7 mouse cellular contexts compared by ENCODE assay signal in genomic region chr5:72647418-72647907, GRCm38 (mm10). TPM values are rescaled to one million over a fixed set of nuclear protein-coding genes. Genes with fewer than 3 reads are reported as not detected.
DNase-seq lines count a peak whose midpoint lies in the region; ATAC-seq and TF ChIP-seq lines count a peak whose summit lies in the region.

Nipal1 (plus strand) TSS chr5:72647795.

- no peak for TF ChIP-seq CTCF in ES-Bruce4 (IDR thresholded peaks at IDR 0.05; ENCODE audit: low read depth, low read length)
- peak; percentile 31 for TF ChIP-seq CTCF in midbrain, postnatal 0 days (IDR thresholded peaks at IDR 0.05)

- no peaks in the 10 kb centered on the region for H3K9me3 ChIP-seq in ES-Bruce4 (replicated peaks; ENCODE audit: control insufficient read depth, insufficient read depth, low read length, poor library complexity, severe bottlenecking)
- no peaks in the 10 kb centered on the region for H3K9me3 ChIP-seq in forebrain, embryonic 12.5 days
- H3K9me3 ChIP-seq in hindbrain, embryonic 13.5 days = no peaks in the 10 kb centered on the region
- H3K9me3 ChIP-seq in midbrain, postnatal 0 days (ENCODE audit: low read length) = no peaks in the 10 kb centered on the region

- ATAC-seq in forebrain, embryonic 12.5 days (ENCODE audit: low FRiP score) = peak; percentile 95
- peak; percentile 94 for ATAC-seq in hindbrain, embryonic 13.5 days (ENCODE audit: low FRiP score)
- ATAC-seq in midbrain, postnatal 0 days (ENCODE audit: low FRiP score) = peak; percentile 87

- TF ChIP-seq POLR2A in ES-Bruce4 (IDR thresholded peaks at IDR 0.05; ENCODE audit: insufficient read depth, low read length) = no peak

- H3K4me3 ChIP-seq in ES-Bruce4 (ENCODE audit: low read depth, low read length) = peak within 1 kb of the TSS; percentile 72
- peak within 1 kb of the TSS; percentile 48 for H3K4me3 ChIP-seq in forebrain, embryonic 12.5 days (replicated peaks)
- peak within 1 kb of the TSS; percentile 51 for H3K4me3 ChIP-seq in hindbrain, embryonic 13.5 days
- peak within 1 kb of the TSS; percentile 45 for H3K4me3 ChIP-seq in midbrain, postnatal 0 days (ENCODE audit: low read depth, low read length)

- H3K4me2 ChIP-seq in forebrain, embryonic 12.5 days = peak within 1 kb of the TSS; percentile 94
- peak within 1 kb of the TSS; percentile 95 for H3K4me2 ChIP-seq in hindbrain, embryonic 13.5 days
- peak within 1 kb of the TSS; percentile 84 for H3K4me2 ChIP-seq in midbrain, postnatal 0 days (ENCODE audit: low read depth, low read length, poor library complexity, severe bottlenecking)

- WGBS in forebrain, embryonic 12.5 days = under 1% methylated on average over 25 of the region's 25 CpGs
- 1% methylated on average over 25 of the region's 25 CpGs for WGBS in hindbrain, embryonic 13.5 days
- WGBS in midbrain, postnatal 0 days = 0% methylated on average over 25 of the region's 25 CpGs

- DNase-seq in adrenal gland, postnatal 10 days = peak; percentile 78
- peak; percentile 78 for DNase-seq in liver
- peak; percentile 54 for DNase-seq in midbrain, postnatal 0 days (ENCODE audit: low spot score)
- peak; percentile 31 to 40 for DNase-seq in spleen, postnatal 14 days (ENCODE audit: low spot score in 2 of 2)

- H3K27ac ChIP-seq in ES-Bruce4 (ENCODE audit: insufficient read depth, low read length) = no peak within 1 kb of the TSS
- no peak within 1 kb of the TSS for H3K27ac ChIP-seq in forebrain, embryonic 12.5 days
- no peak within 1 kb of the TSS for H3K27ac ChIP-seq in hindbrain, embryonic 13.5 days
- H3K27ac ChIP-seq in midbrain, postnatal 0 days (ENCODE audit: low read depth, low read length) = no peak within 1 kb of the TSS

- no peak within 1 kb of the TSS; the same call in 1 of the 2 replicates for H3K9ac ChIP-seq in ES-Bruce4 (ENCODE audit: low read depth, poor library complexity, severe bottlenecking)
- peak within 1 kb of the TSS; percentile 47 for H3K9ac ChIP-seq in forebrain, embryonic 12.5 days
- H3K9ac ChIP-seq in hindbrain, embryonic 13.5 days = peak within 1 kb of the TSS; percentile 65
- H3K9ac ChIP-seq in midbrain, postnatal 0 days (replicated peaks; ENCODE audit: low read length, poor library complexity, severe bottlenecking) = peak within 1 kb of the TSS; percentile 46; the same call in 1 of the 2 replicates

- no peaks in the 10 kb centered on the region for H3K4me1 ChIP-seq in ES-Bruce4 (ENCODE audit: control insufficient read depth, insufficient read depth, low read length)
- H3K4me1 ChIP-seq in forebrain, embryonic 12.5 days = peaks cover 11% of the 10 kb centered on the region
- peaks cover 16% of the 10 kb centered on the region for H3K4me1 ChIP-seq in hindbrain, embryonic 13.5 days (replicated peaks)
- H3K4me1 ChIP-seq in midbrain, postnatal 0 days (ENCODE audit: insufficient read depth, low read length) = no peaks in the 10 kb centered on the region

- no peaks in the 10 kb centered on the region for H3K27me3 ChIP-seq in ES-Bruce4 (ENCODE audit: control insufficient read depth, insufficient read depth, low read length, poor library complexity, severe bottlenecking)
- H3K27me3 ChIP-seq in forebrain, embryonic 12.5 days = peaks cover 44% of the 10 kb centered on the region
- peaks cover 50% of the 10 kb centered on the region for H3K27me3 ChIP-seq in hindbrain, embryonic 13.5 days
- H3K27me3 ChIP-seq in midbrain, postnatal 0 days (ENCODE audit: insufficient read depth, low read length) = peaks cover 13% of the 10 kb centered on the region; the same call in 1 of the 2 replicates

- H3K36me3 ChIP-seq in ES-Bruce4 (ENCODE audit: control insufficient read depth, insufficient read depth, low read length, poor library complexity, severe bottlenecking) = no peaks in the 10 kb centered on the region
- H3K36me3 ChIP-seq in forebrain, embryonic 12.5 days (replicated peaks) = no peaks in the 10 kb centered on the region
- no peaks in the 10 kb centered on the region for H3K36me3 ChIP-seq in hindbrain, embryonic 13.5 days
- no peaks in the 10 kb centered on the region for H3K36me3 ChIP-seq in midbrain, postnatal 0 days (ENCODE audit: insufficient read depth, low read length)

- TF ChIP-seq EP300 in ES-Bruce4 (IDR thresholded peaks at IDR 0.05; ENCODE audit: insufficient read depth, low read depth, low read length) = no peak

RNA-seq across cellular contexts. Expression of gene Nipal1, which starts in this region (rescaled TPM):
- polyA plus RNA-seq in ES-Bruce4 (2011; ENCODE audit: insufficient read depth, insufficient read length, low read depth, missing spikeins) = 0.52 and 0.93 TPM in 2 replicates
- 10 to 100 TPM in 1 of 2 experiments, 1 to 10 TPM in 1; 6.0 to 14.8 TPM for total RNA-seq in adrenal gland, postnatal 10 days (2021)
- 0.49 and 0.56 TPM in 2 replicates for polyA plus RNA-seq in forebrain, embryonic 12.5 days (2016; fragmentation: Nextera tagmentation; extraction: Ambion mirVana)
- polyA plus RNA-seq in hindbrain, embryonic 13.5 days (2015; fragmentation: Nextera tagmentation; extraction: Ambion mirVana) = 0.48 and 0.58 TPM in 2 replicates
- 0.24 and 0.55 TPM in 2 replicates for total RNA-seq in midbrain, postnatal 0 days (2014; rRNA removed)
- polyA plus RNA-seq in midbrain, postnatal 0 days (2015; fragmentation: Nextera tagmentation; extraction: Ambion mirVana) = 0.33 and 0.70 TPM in 2 replicates

Comparison
In these comparisons a context has a peak if more than half of its experiments do, and no peak if none do; other contexts are left out.
1. Peak in ATAC-seq, H3K4me3 ChIP-seq, H3K9ac ChIP-seq and H3K4me2 ChIP-seq in forebrain, embryonic 12.5 days; RNA of the gene not detected or under 1 TPM.
2. Peak in ATAC-seq, H3K4me3 ChIP-seq, H3K9ac ChIP-seq and H3K4me2 ChIP-seq in hindbrain, embryonic 13.5 days; RNA of the gene not detected or under 1 TPM.
3. Peak in DNase-seq, ATAC-seq, H3K4me3 ChIP-seq, H3K9ac ChIP-seq and H3K4me2 ChIP-seq in midbrain, postnatal 0 days; RNA of the gene not detected or under 1 TPM.